ENCODE assay signal across 8 mouse cellular contexts in the genomic region with DNA sequence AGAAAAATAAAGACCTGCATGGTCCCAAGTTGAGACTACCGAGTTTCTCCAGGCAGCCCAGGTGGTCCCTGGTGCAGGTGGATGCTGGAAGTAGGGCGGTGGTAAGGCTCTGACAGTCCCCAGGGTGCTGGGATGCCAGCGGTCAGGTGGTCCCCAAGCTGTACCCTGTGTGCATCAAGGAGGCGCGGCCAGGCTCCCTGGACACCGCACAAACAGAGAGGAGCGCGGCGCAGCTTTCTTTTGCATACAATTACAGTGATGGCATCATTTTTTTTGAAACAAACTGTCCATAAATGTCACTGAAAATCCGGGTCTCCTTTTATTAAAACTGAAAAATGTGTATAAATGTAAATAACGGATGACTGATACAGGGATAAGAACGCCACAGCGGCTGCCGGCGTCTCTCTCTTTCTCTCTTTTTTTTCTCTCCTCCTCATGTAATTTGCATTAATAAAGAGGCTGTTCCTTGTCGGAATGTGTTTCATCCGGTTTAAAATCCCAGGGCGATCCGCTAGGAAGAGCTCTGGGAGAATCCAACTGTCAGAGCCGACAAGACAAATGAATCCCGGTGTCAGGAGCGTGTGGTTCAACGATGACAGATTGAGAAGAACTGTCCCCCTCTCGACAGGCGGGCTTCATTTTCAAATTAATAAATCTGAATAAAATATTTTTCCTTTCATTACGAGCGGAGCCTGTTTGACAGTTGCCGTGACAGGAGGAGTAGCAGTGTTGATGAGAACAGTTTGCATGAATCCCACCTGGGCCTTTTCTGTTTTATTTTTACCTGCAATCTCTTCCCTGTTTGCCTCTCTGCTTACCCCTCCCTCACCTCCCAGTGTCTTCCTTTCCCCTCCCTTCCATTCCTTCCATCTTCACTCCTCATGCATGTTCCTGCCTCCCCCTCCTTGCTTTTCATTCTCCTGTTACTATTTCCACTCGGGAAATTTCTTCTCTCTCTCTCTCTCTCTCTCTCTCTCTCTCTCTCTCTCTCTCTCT.
DNase-seq lines count a peak whose midpoint lies in the region; ATAC-seq lines count a peak whose summit lies in the region.

No protein-coding gene starts in this region.

- H3K27ac ChIP-seq in hindbrain, embryonic 10.5 days = no peak overlapping the region

- no peak for ATAC-seq in erythroblast, adult 5-6 weeks (replicated peaks; ENCODE audit: low FRiP score, poor library complexity, severe bottlenecking)

- peaks cover 4% of the 10 kb centered on the region; the same call in 1 of the 2 replicates for H3K4me1 ChIP-seq in hindbrain, embryonic 10.5 days (replicated peaks)

- H3K4me3 ChIP-seq in hindbrain, embryonic 10.5 days = peak overlapping the region; percentile 30

- intact Hi-C loops in left cerebral cortex, postnatal 4 days (cut with DNase I) = loop anchor here (5.0 kb wide), 1 partner anchor 244 kb away; a partner anchor contains a TSS

- no peaks in the 10 kb centered on the region for H3K9me3 ChIP-seq in hindbrain, embryonic 10.5 days

- peak; percentile 27 for DNase-seq in embryo, embryonic 11 days
- DNase-seq in embryo, embryonic 9.5 days (ENCODE audit: extremely low spot score) = no peak
- peak; percentile 7 for DNase-seq in R1 (ENCODE audit: low read depth, low spot score)
- no peak for DNase-seq in hindbrain, embryonic 10.5 days (ENCODE audit: low spot score)
- DNase-seq in left cerebral cortex, postnatal 4 days = peak; percentile 20
- no peak for DNase-seq in spleen, adult 12 weeks (ENCODE audit: low spot score)
- DNase-seq in urinary bladder, postnatal 14 days (ENCODE audit: low spot score) = no peak

- peaks cover 4% of the 10 kb centered on the region; the same call in 1 of the 2 replicates for H3K27me3 ChIP-seq in hindbrain, embryonic 10.5 days (ENCODE audit: insufficient read depth, poor library complexity, severe bottlenecking)

- WGBS in hindbrain, embryonic 10.5 days = 57% methylated on average over 29 of the region's 29 CpGs

- H3K36me3 ChIP-seq in hindbrain, embryonic 10.5 days = no peaks in the 10 kb centered on the region

Comparison
In these comparisons a context has a peak if more than half of its experiments do, and no peak if none do; other contexts are left out.
1. DNase-seq: peak in embryo, embryonic 11 days (single experiment), R1 (single experiment) and left cerebral cortex, postnatal 4 days (single experiment); none in embryo, embryonic 9.5 days (single experiment), hindbrain, embryonic 10.5 days (single experiment), spleen, adult 12 weeks (single experiment) and urinary bladder, postnatal 14 days (single experiment).